Mouse (Mus musculus): ENCODE results near the gene Ap1s3.

The Ap1s3 gene

GRCm38 (mm10) chr1:79598385-79599178 is 73.2 kb downstream of the Ap1s3 start:
- DNase-seq (ENCODE audit: low spot score in 2 of 2), result no peak

DNA sequence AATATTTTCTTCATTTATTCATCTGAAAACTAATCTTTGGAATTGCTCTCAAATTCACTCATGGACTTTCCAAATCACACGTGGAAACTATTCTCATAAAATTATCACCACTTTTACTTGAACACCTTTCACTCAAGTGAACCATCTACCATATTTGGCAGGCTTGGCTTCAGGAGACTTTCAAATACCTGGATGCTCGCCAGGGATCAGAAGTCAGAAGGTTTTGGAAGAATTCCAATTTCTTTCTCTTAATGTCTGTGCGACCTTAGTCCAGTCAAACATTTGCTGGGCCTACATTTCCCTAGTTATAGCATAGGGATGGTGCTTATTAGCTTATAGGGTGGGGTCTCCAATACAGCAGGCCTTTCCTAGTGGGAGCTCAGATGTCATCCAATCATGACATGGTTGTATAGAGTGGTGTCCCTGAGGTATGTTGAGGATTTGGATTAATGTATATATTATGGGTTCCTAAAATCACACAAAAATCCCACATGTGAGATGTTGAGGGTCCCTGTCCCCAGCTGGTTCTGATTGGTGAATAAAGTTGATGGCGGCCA is 79.0 kb downstream of the Ap1s3 start:
- no peak for DNase-seq (ENCODE audit: low spot score in 2 of 2)

DNA sequence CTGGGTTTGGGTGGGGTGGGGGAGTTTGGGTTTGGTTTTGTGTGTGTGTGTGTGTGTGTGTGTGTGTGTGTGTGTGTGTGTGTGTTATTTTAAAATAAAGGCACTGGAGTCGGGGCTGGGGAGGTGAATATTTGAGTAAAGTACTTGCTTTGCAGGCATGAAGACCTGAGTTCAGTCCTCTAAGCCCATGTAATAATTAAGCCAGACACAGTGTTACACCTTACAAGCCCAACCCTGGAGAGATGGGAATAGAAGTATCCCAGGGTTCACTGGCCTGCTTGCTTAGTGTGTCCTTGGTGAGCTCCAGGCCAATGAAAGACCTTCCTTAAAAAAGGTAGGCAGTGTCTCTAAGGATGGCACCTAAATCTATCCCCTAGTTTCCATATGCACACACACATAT is 80.7 kb downstream of the Ap1s3 start:
- no peak for DNase-seq (ENCODE audit: low spot score in 2 of 2)

DNA sequence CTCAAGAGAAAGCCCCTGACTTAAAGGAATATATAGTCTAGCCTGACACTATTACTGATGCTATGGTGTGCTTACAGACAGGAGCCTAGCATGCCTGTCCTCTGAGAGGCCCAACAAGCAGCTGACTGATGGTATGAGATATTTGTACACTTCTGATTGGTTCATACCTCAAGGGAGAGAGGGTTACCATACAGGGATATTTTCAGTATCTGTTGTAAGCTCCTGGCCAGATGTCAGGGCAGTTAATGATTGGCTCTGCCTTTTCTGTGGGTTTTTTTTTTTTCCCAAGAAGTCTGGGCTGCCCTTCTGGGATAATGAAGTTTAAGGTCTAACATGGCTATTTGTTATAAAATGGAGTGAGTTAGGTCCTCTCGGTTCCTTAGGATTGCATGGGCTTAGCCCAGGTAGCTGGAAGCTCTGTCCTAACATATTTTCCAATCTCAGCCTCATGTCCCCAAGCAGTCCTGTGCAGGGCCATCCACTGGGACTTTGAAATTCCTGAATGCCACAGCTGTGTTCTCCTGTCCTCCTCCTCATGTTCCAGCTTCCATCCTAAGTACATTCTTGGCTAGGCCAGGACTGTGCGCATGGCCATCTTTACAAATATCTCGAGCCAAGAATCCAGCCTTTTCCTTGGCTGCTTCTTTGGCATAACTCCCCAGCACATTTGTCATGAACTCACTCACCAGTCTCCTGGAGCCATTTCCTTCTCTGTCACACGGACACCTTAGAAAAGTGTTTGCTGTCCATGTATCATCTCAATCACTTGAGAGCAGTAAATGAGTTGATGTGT is 81.6 kb downstream of the Ap1s3 start:
- no peak for DNase-seq (ENCODE audit: low spot score in 2 of 2)

DNA sequence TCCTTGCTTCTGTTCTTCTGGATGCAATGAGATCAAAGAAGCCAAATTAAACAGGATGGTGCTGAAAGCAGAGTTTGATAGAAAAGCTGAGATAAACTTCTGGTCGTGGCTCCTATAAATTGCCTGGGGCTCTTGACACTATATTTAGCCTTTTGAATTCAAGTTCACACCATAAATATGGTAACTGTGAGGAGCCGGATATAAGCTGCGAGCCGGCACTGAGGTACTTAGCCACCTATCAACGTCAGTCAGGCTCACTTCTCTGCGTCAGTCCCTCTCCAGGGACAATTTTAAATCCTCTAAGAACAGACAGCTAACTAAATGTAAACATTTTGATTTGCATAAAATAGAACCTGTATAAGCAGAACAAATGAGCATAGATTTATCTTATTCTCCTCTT is 82.3 kb downstream of the Ap1s3 start:
- no peak for DNase-seq (ENCODE audit: low spot score in 2 of 2)

DNA sequence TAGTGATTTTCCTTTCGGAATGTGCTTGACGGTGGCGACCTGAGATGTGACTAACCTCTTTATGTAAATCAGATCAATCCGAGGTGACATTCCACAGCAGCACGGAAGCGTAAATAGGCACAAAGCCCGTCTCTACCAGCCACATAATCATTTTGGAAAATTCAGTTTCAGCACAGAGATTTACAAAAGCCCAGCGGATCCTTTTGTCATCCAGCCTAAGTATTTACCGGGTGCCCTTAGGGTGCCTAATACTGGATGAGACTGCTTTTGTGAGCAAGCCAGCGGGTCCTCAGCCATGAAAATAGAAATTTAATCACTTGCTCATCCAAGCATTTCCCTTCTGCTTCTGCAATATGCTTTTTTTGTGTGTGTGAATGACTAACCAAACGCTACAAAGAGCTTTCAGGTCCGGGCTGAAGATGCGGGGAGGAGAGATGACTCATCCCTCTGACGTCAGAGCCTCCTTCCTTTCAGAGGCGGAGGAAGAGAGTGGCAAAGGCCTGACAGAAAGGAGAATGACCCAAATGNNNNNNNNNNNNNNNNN is 90.6 kb downstream of the Ap1s3 start:
- DNase-seq (ENCODE audit: low spot score in 2 of 2), result peak; percentile 74

DNA sequence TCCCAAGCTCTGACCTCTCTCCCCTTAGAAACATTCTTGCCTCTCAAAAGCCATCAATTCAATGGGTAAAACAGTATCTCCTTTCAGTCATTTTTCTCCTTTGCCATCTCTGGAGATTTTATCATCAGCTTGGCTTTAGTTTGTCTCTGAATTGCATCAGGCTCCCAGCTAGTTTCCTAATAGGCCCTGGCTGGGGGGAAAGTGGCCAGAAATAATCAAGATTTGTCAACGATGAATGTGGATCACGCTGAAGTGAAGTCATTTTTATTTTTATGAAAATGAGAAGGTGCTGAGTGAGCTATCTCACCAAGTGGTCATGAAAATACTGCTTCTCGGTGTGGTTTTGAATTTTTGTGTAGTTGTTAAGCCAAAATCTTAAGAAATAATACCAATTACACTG is 94.4 kb downstream of the Ap1s3 start:
- DNase-seq (ENCODE audit: low spot score in 2 of 2), result no peak

DNA sequence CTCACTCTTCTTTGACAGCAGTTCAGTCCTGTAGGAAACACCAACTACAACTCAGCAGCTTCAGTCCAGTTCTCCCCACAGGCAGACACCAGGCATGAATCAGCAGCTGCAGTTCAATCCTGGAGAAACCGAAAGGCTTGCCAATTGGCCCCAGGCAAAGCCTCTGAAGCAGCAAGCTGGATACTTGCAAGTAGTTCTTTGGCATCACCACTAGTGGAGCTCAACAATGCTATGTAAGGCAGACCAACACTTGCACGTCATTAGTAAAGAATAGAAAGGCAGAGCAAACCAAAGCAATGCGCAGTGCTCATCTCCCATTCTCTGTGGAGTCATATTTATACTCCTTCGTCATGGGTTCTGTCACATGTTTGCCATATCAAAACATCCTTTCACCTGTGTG is 99.9 kb downstream of the Ap1s3 start:
- no peak for DNase-seq (ENCODE audit: low spot score in 2 of 2)

GRCm38 (mm10) chr1:79571126-79571525 is 100.6 kb downstream of the Ap1s3 start:
- DNase-seq (ENCODE audit: low spot score in 2 of 2), result no peak

- DNase-seq (ENCODE audit: low spot score in 2 of 2), result no peak
Observed at GRCm38 (mm10) chr1:79561186-79561585, 110.6 kb downstream of the Ap1s3 start.
